In genomic region chr6:99289220-99289619, GRCm38 (mm10) we compare ENCODE assay signal across 30 mouse cellular contexts.
DNase-seq lines count a peak whose midpoint lies in the region; ATAC-seq and TF ChIP-seq lines count a peak whose summit lies in the region.
"Had no signal": no experiment of that assay in that cellular context is flagged by ENCODE, and none has a peak within 500 bp of the region (broad histone marks: within the 10 kb centered on the region; RNA-seq: fewer than 3 reads in every experiment).

No protein-coding gene starts in this region.

- no peaks in the 10 kb centered on the region for H3K36me3 ChIP-seq in midbrain, postnatal 0 days (ENCODE audit: insufficient read depth, low read length)
- no peaks in the 10 kb centered on the region for H3K36me3 ChIP-seq in midbrain, embryonic 11.5 days (ENCODE audit: control insufficient read depth, insufficient read depth, low read length)
- H3K36me3 ChIP-seq: heart, embryonic 10.5 days; heart, embryonic 15.5 days; hindbrain, embryonic 12.5 days; limb, embryonic 10.5 days; limb, embryonic 15.5 days; liver, embryonic 13.5 days; neural tube, embryonic 15.5 days; stomach, embryonic 15.5 days had no signal

- no peak for TF ChIP-seq CTCF in midbrain, postnatal 0 days (IDR thresholded peaks at IDR 0.05)

- no peak overlapping the region for H3K27ac ChIP-seq in midbrain, postnatal 0 days (ENCODE audit: low read depth, low read length)
- H3K27ac ChIP-seq in midbrain, embryonic 11.5 days (ENCODE audit: low read depth, low read length), result no peak overlapping the region
- H3K27ac ChIP-seq: forebrain, embryonic 13.5 days; heart, embryonic 10.5 days; heart, embryonic 15.5 days; hindbrain, embryonic 12.5 days; layer of hippocampus, adult 2 months; limb, embryonic 10.5 days; limb, embryonic 15.5 days; liver, embryonic 13.5 days; macrophage; neural tube, embryonic 15.5 days; stomach, embryonic 15.5 days had no signal

- H3K4me2 ChIP-seq in midbrain, postnatal 0 days (ENCODE audit: low read depth, low read length, poor library complexity, severe bottlenecking), result no peak overlapping the region
- H3K4me2 ChIP-seq in midbrain, embryonic 11.5 days, result no peak overlapping the region
- H3K4me2 ChIP-seq: forebrain, embryonic 13.5 days; heart, embryonic 15.5 days; hindbrain, embryonic 12.5 days; limb, embryonic 15.5 days; liver, embryonic 13.5 days; neural tube, embryonic 15.5 days; stomach, embryonic 15.5 days had no signal

- no peaks in the 10 kb centered on the region for H3K27me3 ChIP-seq in midbrain, postnatal 0 days (ENCODE audit: insufficient read depth, low read length)
- no peaks in the 10 kb centered on the region for H3K27me3 ChIP-seq in midbrain, embryonic 11.5 days (ENCODE audit: control insufficient read depth, insufficient read depth, low read length)
- H3K27me3 ChIP-seq: CH12.LX; forebrain, embryonic 13.5 days; heart, embryonic 15.5 days; hindbrain, embryonic 12.5 days; limb, embryonic 15.5 days; liver, embryonic 13.5 days; neural tube, embryonic 15.5 days; stomach, embryonic 15.5 days had no signal

- DNase-seq in cerebellum, adult 8-10 months, result no peak
- DNase-seq in midbrain, postnatal 0 days (ENCODE audit: low spot score), result peak; percentile 20
- DNase-seq in midbrain, embryonic 11.5 days (ENCODE audit: low spot score, missing footprints), result no peak
- peak; percentile 65 to 71 for DNase-seq in cerebellum, postnatal 14 days
- DNase-seq in adrenal gland, postnatal 4 days (ENCODE audit: low spot score in 2 of 2), result no peak
- DNase-seq in thymus, postnatal 14 days, result no peak
- DNase-seq: adrenal gland, postnatal 10 days; gastrocnemius, postnatal 25 days; heart, adult 11 months; heart, postnatal 36 days; kidney, adult 2 months; kidney, postnatal 36 days; liver, embryonic 13.5 days; lung, adult 18-20 months; midbrain, embryonic 14.5 days; retina, postnatal 1 day; right cerebral cortex, postnatal 14 days had no signal

- ATAC-seq in cerebellum, adult (ENCODE audit: insufficient number of reproducible peaks, low FRiP score, low TSS enrichment), result 0 out of 2 replicates have a peak, but pooled peaks have one; percentile 36
- no peak for ATAC-seq in midbrain, postnatal 0 days (ENCODE audit: low FRiP score)
- no peak for ATAC-seq in midbrain, embryonic 11.5 days (ENCODE audit: low FRiP score)
- ATAC-seq: forebrain, embryonic 13.5 days; lung, postnatal 0 days had no signal

- no peaks in the 10 kb centered on the region for H3K4me1 ChIP-seq in midbrain, postnatal 0 days (ENCODE audit: insufficient read depth, low read length)
- H3K4me1 ChIP-seq in midbrain, embryonic 11.5 days (ENCODE audit: control insufficient read depth, insufficient read depth, low read length), result no peaks in the 10 kb centered on the region
- H3K4me1 ChIP-seq: heart, embryonic 15.5 days; hindbrain, embryonic 12.5 days; limb, embryonic 10.5 days; neural tube, embryonic 15.5 days had no signal

- 67% methylated on average over 4 of the region's 4 CpGs for WGBS in midbrain, postnatal 0 days
- WGBS in midbrain, embryonic 11.5 days, result 83% methylated on average over 4 of the region's 4 CpGs

- H3K9me3 ChIP-seq in midbrain, postnatal 0 days (ENCODE audit: low read length), result no peaks in the 10 kb centered on the region
- no peaks in the 10 kb centered on the region for H3K9me3 ChIP-seq in midbrain, embryonic 11.5 days (ENCODE audit: control insufficient read depth, low read length)
- H3K9me3 ChIP-seq: forebrain, embryonic 13.5 days; heart, embryonic 10.5 days; heart, embryonic 15.5 days; hindbrain, embryonic 12.5 days; limb, embryonic 10.5 days; limb, embryonic 15.5 days; liver, embryonic 13.5 days; neural tube, embryonic 15.5 days; stomach, embryonic 15.5 days had no signal

- no peak overlapping the region for H3K4me3 ChIP-seq in midbrain, postnatal 0 days (ENCODE audit: low read depth, low read length)
- H3K4me3 ChIP-seq in midbrain, embryonic 11.5 days (ENCODE audit: low read depth, low read length), result no peak overlapping the region
- H3K4me3 ChIP-seq: forebrain, embryonic 13.5 days; heart, embryonic 10.5 days; heart, embryonic 15.5 days; hindbrain, embryonic 12.5 days; layer of hippocampus, adult 2 months; limb, embryonic 10.5 days; limb, embryonic 15.5 days; liver, embryonic 13.5 days; neural tube, embryonic 15.5 days; stomach, embryonic 15.5 days had no signal

- no peak overlapping the region for H3K9ac ChIP-seq in midbrain, postnatal 0 days (replicated peaks; ENCODE audit: low read length, poor library complexity, severe bottlenecking)
- no peak overlapping the region for H3K9ac ChIP-seq in midbrain, embryonic 11.5 days (ENCODE audit: low read length)
- H3K9ac ChIP-seq: forebrain, embryonic 13.5 days; heart, embryonic 15.5 days; hindbrain, embryonic 12.5 days; limb, embryonic 15.5 days; liver, embryonic 13.5 days; neural tube, embryonic 15.5 days; stomach, embryonic 15.5 days had no signal

Comparison
In these comparisons a context has a peak if more than half of its experiments do, and no peak if none do; other contexts are left out.
1. DNase-seq: peak in midbrain, postnatal 0 days (single experiment) and cerebellum, postnatal 14 days (2 of 2); none in cerebellum, adult 8-10 months (single experiment), midbrain, embryonic 11.5 days (single experiment), adrenal gland, postnatal 4 days (0 of 2) and thymus, postnatal 14 days (single experiment).